Mouse (Mus musculus): Measurements from ENCODE around the gene Creb1.
A peak's percentile ranks its signal among the peaks of the same experiment; 100 is the strongest.

- no peak for TF ChIP-seq CTCF (IDR thresholded peaks at IDR 0.05; ENCODE audit: borderline replicate concordance, insufficient read depth, low read depth, low read length)
- peak; percentile 84 for TF ChIP-seq POLR2A (IDR thresholded peaks at IDR 0.05; ENCODE audit: borderline replicate concordance, insufficient read depth, low read length)
These were observed at the start of gene Creb1 for GRCm38 (mm10) chr1:64532589-64533470.

Data from cerebellum, adult 2 months (tissue).